19 mouse cellular contexts compared by ENCODE assay signal in the genomic region with DNA sequence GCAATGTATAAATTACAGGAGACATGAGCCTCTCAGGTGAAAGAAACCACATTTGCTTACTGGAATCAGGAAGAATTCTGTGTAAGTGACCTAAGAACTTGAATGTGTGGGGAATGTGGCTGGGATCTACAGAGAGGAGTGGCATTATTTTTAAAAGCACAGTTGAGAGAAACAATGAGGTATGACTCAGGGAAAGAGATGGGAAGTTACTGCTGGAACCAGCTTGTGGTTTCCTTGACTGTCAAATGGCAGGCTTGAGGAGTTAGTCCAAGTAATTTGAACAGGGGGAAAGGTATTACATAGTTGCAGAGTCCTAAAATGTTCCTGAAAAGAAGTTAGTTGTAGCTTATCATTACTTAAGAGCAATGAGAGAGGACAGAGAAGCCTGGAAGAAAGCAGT.
"Had no signal": no experiment of that assay in that cellular context is flagged by ENCODE, and none has a peak within 500 bp of the region (broad histone marks: within the 10 kb centered on the region; RNA-seq: fewer than 3 reads in every experiment).

No protein-coding gene starts in this region.

- H3K27me3 ChIP-seq: kidney, embryonic 15.5 days; limb, embryonic 15.5 days; megakaryocyte, embryonic 14.5 days; midbrain, embryonic 13.5 days; neural tube, embryonic 13.5 days had no signal

- DNase-seq: kidney, adult 8-10 months; kidney, postnatal 10 days; kidney, postnatal 36 days; liver, postnatal 0 days; lung, embryonic 14.5 days; right cerebral cortex, postnatal 14 days; right cerebral cortex, postnatal 4 days; thymus, adult 2 months; thymus, postnatal 14 days; thymus, postnatal 4 days had no signal

- H3K4me3 ChIP-seq: kidney, embryonic 15.5 days; limb, embryonic 15.5 days; megakaryocyte, embryonic 14.5 days; midbrain, embryonic 10.5 days; midbrain, embryonic 13.5 days; myocyte; neural tube, embryonic 13.5 days had no signal

- H3K36me3 ChIP-seq: kidney, embryonic 15.5 days; limb, embryonic 15.5 days; midbrain, embryonic 10.5 days; midbrain, embryonic 13.5 days; neural tube, embryonic 13.5 days had no signal

- H3K4me1 ChIP-seq: kidney, embryonic 15.5 days; limb, embryonic 15.5 days; midbrain, embryonic 10.5 days; midbrain, embryonic 13.5 days; neural tube, embryonic 13.5 days had no signal

- H3K27ac ChIP-seq: kidney, embryonic 15.5 days; limb, embryonic 15.5 days; liver, embryonic 14.5 days; midbrain, embryonic 10.5 days; midbrain, embryonic 13.5 days; neural tube, embryonic 13.5 days; stomach, postnatal 0 days had no signal

- H3K9me3 ChIP-seq: kidney, embryonic 15.5 days; limb, embryonic 15.5 days; megakaryocyte, embryonic 14.5 days; midbrain, embryonic 10.5 days; midbrain, embryonic 13.5 days; neural tube, embryonic 13.5 days had no signal
